Mouse (Mus musculus) forebrain, embryonic 15.5 days (tissue): ENCODE measurements at regions not wholly inside any gene's neighbourhood (a gene's known extent, or its start where the extent isn't known, plus 50 kb on each side); places are given as distances from the start of the nearest gene placed in this dataset.

Experiments used
- ATAC-seq: fragments of 200-750 bp; cut with Nextera tagmentation; replicated peaks from 2 replicates; pipeline ENCODE4 v1.8.0; 2017; ENCODE audit warnings: mild to moderate bottlenecking, moderate TSS enrichment, moderate library complexity
- H3K27ac ChIP-seq: fragments of 300-500 bp; sonication (generic); replicated peaks from 2 replicates; pipeline ENCODE4 v1.5.1; 2015; ENCODE audit warnings: mild to moderate bottlenecking, inconsistent platforms
- H3K27me3 ChIP-seq: fragments of 300-500 bp; sonication (generic); 2 replicates; pipeline ENCODE4 v1.6.1; 2015; ENCODE audit warnings: inconsistent platforms
- H3K36me3 ChIP-seq: fragments of 300-500 bp; sonication (generic); 2 replicates; pipeline ENCODE4 v1.6.1; 2015; ENCODE audit warnings: mild to moderate bottlenecking, inconsistent platforms
- H3K4me1 ChIP-seq: fragments of 300-500 bp; sonication (generic); 2 replicates; pipeline ENCODE4 v1.6.1; 2015; ENCODE audit warnings: inconsistent platforms
- H3K4me2 ChIP-seq: fragments of 300-500 bp; sonication (generic); replicated peaks from 2 replicates; pipeline ENCODE4 v1.6.1; 2015; ENCODE audit warnings: mild to moderate bottlenecking, inconsistent platforms
- H3K4me3 ChIP-seq: fragments of 300-500 bp; sonication (generic); 2 replicates; pipeline ENCODE4 v1.5.1; 2015; ENCODE audit warnings: mild to moderate bottlenecking, inconsistent platforms
- H3K9ac ChIP-seq: fragments of 300-500 bp; sonication (generic); replicated peaks from 2 replicates; pipeline ENCODE4 v1.6.1; 2015; ENCODE audit warnings: mild to moderate bottlenecking, inconsistent platforms
- H3K9me3 ChIP-seq: fragments of 300-500 bp; sonication (generic); 2 replicates; pipeline ENCODE4 v1.6.1; 2016; ENCODE audit warnings: inconsistent platforms
- WGBS: fragments of 180-500 bp; shearing (Covaris S2); methylation state at CpG from one replicate; pipeline ENCODE4 v1.1.7; 2015; ENCODE audit warnings: mixed read lengths; 5-methylcytosine and 5-hydroxymethylcytosine counted together

GRCm38 (mm10) chr4:140355144-140355550 lies 108.6 kb upstream of the Igsf21 start:
- 0 out of 2 replicates have a peak overlapping the region, but pooled peaks have one; percentile 7 for H3K4me2 ChIP-seq
- no peaks in the 10 kb centered on the region for H3K36me3 ChIP-seq
- H3K27me3 ChIP-seq, result no peaks in the 10 kb centered on the region
- H3K27ac ChIP-seq, result peak overlapping the region; percentile 81
- peaks cover 26% of the 10 kb centered on the region for H3K4me1 ChIP-seq
- H3K9me3 ChIP-seq, result no peaks in the 10 kb centered on the region
- WGBS, result 18% methylated on average over 12 of the region's 12 CpGs
- H3K4me3 ChIP-seq, result no peak overlapping the region
- no peak overlapping the region for H3K9ac ChIP-seq
- peak; percentile 68 for ATAC-seq

- no peak overlapping the region for H3K27ac ChIP-seq
- H3K9me3 ChIP-seq, result no peaks in the 10 kb centered on the region
- no peak for ATAC-seq
These were observed 102.2 kb upstream of the Igsf21 start for GRCm38 (mm10) chr4:140348802-140349201.

DNA sequence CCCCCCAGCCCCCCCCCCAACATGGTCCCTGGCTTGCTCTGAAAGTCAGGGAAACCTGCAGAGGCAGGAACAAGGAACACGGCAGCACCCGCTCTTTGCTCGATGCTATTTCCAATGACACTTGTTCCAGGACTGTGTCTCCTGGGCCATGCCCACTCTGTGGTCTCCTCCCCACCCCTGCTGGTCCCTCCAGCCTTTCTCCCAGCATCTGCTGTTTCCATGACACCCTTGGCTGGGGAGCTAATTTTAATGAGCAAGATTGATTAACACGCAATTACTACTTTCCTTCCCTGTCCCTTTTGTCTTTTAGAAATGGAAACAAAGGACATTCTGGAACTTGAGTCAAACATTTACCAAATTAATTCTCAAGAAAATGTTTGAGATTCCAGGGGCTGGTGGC lies 83.6 kb upstream of the Igsf21 start:
- Histone ChIP-seq H3K4me1 (peaks cover 17% of the 10 kb centered on the region), H3K9ac (no peak overlapping the region), H3K36me3 (no peaks in the 10 kb centered on the region), H3K4me3 (no peak overlapping the region), H3K9me3 (no peaks in the 10 kb centered on the region), H3K27ac (peak overlapping the region; percentile 13; the same call in 1 of the 2 replicates), H3K27me3 (no peaks in the 10 kb centered on the region), H3K4me2 (no peak overlapping the region)
- WGBS, result 19% methylated on average over 4 of the region's 4 CpGs
- peak; percentile 79 for ATAC-seq

More at GRCm38 (mm10) chr4:140348802-140349201, 102.2 kb upstream of the Igsf21 start:
- no peaks in the 10 kb centered on the region for H3K36me3 ChIP-seq
- peaks cover 8% of the 10 kb centered on the region for H3K4me1 ChIP-seq
- H3K4me2 ChIP-seq, result no peak overlapping the region
- no peak overlapping the region for H3K4me3 ChIP-seq
- no peak overlapping the region for H3K9ac ChIP-seq
- WGBS, result 57% methylated on average over 4 of the region's 4 CpGs
- H3K27me3 ChIP-seq, result no peaks in the 10 kb centered on the region

DNA sequence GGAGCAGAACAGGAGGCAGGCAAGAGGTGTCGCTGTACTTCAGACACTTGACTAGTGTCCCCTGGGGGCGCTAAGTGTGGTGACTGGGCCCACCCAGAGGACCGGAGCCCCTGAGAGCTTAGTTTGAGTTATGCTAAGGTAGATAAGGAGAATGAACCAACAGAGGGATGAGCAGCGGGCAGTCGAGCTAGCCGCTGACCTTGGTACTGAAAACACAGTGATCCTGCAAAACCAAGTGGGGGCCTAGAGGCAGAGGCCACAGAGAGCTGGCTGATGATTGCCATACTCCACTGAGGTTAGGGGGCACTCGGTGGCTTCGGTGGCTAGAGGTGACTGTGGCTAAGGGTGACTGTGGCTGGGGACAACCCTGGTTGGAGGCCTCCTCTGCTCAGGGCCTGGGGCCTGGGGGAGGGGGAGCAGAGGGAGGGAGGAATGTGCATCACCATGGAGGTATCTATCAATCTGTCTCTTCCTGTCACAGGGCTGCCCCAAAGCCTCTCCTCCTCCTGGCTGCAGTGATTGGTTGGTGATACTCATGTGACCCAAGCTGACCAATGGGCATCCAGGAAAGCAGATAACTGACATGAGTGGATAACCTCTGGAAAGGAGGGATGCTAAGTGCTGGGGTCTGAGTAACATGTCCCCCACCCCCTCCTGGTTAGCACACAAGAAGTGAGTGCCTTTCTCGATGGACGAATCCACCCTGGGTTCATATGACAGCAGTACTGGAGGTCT lies 80.3 kb upstream of the Igsf21 start:
- Histone ChIP-seq H3K4me3 (no peak overlapping the region), H3K9me3 (no peaks in the 10 kb centered on the region; the same call in 1 of the 2 replicates), H3K9ac (no peak overlapping the region), H3K36me3 (no peaks in the 10 kb centered on the region), H3K4me1 (peaks cover 14% of the 10 kb centered on the region), H3K4me2 (no peak overlapping the region), H3K27ac (no peak overlapping the region), H3K27me3 (no peaks in the 10 kb centered on the region)
- 36% methylated on average over 10 of the region's 10 CpGs for WGBS
- no peak for ATAC-seq

DNA sequence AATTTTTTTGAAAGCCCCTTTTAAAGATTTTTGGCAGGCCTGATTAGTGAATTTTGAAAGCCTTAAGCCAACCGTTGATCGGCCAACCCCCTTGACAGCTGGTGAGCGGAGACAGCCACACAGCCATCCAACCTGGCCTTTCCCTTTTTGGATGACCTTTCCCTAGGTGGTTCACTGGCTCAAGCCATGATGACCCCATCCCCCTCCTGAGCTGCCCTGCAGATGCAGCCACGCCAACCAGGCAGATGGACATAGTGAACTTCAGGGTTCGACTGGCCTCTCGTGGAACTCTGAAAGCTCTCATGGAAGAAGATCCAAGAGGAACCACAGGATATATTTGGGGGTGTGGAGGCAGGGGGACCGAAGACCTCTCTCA lies 79.1 kb upstream of the Igsf21 start:
- WGBS, result 80% methylated on average over 7 of the region's 7 CpGs
- ATAC-seq, result no peak
- H3K9ac ChIP-seq, result no peak overlapping the region

DNA sequence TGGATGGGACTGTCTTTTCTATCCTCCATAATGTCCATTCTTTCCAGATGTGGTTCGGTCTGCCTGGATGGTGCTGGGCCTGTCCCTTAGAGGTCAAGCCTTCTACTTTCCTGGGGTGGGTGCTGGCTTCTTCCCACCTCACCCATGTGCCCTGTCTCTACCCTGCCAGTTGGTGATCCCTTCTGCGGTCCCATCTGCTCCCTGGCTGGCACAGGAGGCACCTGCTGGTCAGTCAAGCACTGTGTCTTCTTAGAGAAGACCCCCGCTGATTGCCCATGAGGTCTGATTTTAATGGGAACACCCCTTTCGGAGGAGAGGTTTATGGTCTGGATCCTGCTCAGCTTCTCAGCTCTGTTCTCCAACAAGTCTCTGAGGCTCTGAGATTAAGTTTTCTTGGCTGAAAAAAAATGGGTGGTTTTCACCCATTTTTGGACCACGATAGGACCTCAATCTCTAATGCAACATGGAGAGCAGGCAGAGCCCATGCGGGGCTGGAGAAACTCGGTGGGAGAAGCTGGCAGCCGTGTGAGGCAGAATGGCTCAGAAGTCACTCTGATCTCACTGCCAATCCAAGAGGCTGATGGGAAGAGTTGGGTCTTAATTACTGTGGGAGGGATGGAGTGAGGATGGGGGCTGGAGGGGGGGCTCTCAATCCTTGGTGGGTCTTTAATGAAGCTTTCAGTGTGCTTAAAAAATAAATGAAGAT lies 78.5 kb upstream of the Igsf21 start:
- H3K9me3 ChIP-seq, result no peaks in the 10 kb centered on the region; the same call in 1 of the 2 replicates
- no peak overlapping the region for H3K9ac ChIP-seq
- 73% methylated on average over 8 of the region's 8 CpGs for WGBS
- no peak overlapping the region for H3K4me2 ChIP-seq
- no peaks in the 10 kb centered on the region for H3K27me3 ChIP-seq
- H3K27ac ChIP-seq, result no peak overlapping the region
- ATAC-seq, result no peak
- peaks cover 5% of the 10 kb centered on the region for H3K4me1 ChIP-seq
- H3K36me3 ChIP-seq, result no peaks in the 10 kb centered on the region
- no peak overlapping the region for H3K4me3 ChIP-seq

More for the DNA sequence above, 79.1 kb upstream of the Igsf21 start:
- no peaks in the 10 kb centered on the region for H3K27me3 ChIP-seq
- no peaks in the 10 kb centered on the region; the same call in 1 of the 2 replicates for H3K9me3 ChIP-seq
- H3K4me1 ChIP-seq, result peaks cover 11% of the 10 kb centered on the region
- no peak overlapping the region; the same call in 1 of the 2 replicates for H3K27ac ChIP-seq
- no peaks in the 10 kb centered on the region for H3K36me3 ChIP-seq
- H3K4me2 ChIP-seq, result no peak overlapping the region
- H3K4me3 ChIP-seq, result no peak overlapping the region

DNA sequence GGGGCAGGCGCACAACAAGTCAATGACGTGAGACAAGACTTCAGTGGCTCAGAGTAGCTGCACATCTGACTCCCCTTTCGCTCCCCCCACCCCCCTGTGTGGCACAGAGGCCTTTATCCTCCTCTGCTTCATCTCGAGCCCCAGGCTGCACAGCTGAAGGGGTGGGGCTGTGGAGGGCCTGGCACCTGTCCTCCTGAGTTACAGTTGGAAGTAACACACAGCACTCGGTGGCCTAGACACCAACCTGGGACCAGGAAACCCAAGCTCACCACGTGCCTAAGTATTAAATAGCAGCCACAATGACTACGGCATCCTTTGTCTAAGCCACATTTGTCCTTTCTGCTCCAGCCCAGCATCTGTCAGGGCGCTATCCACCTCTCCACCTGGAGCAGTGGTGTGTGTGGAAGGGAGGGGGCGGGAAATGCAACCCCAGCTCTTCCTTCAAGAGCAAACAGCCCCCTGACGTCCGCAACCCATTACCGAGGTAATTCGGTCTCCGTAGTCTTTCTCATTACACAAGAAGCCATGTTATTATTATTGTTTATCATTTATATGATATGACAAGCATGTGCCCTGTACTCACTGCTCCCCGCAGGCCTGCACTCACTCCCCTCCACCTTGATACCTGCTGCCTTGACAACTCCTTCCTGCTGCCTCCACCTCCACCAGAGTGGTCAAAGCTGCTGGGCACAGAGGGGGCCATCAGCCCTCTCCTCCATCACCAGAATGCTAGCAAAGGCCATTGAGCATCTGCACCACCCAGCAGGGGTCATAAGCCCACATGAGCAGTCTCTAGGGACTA lies 73.7 kb upstream of the Igsf21 start:
- no peak overlapping the region for H3K4me3 ChIP-seq
- WGBS, result 75% methylated on average over 15 of the region's 15 CpGs
- no peak overlapping the region for H3K9ac ChIP-seq
- H3K9me3 ChIP-seq, result no peaks in the 10 kb centered on the region; the same call in 1 of the 2 replicates
- no peak for ATAC-seq
- H3K4me2 ChIP-seq, result no peak overlapping the region
- H3K27me3 ChIP-seq, result no peaks in the 10 kb centered on the region
- H3K27ac ChIP-seq, result no peak overlapping the region
- H3K36me3 ChIP-seq, result no peaks in the 10 kb centered on the region
- no peaks in the 10 kb centered on the region for H3K4me1 ChIP-seq

- ATAC-seq, result no peak
- no peaks in the 10 kb centered on the region for H3K36me3 ChIP-seq
- H3K9ac ChIP-seq, result no peak overlapping the region
- 12% methylated on average over 16 of the region's 16 CpGs for WGBS
- no peaks in the 10 kb centered on the region for H3K27me3 ChIP-seq
- H3K27ac ChIP-seq, result no peak overlapping the region
- H3K9me3 ChIP-seq, result no peaks in the 10 kb centered on the region
- H3K4me1 ChIP-seq, result peaks cover 4% of the 10 kb centered on the region; the same call in 1 of the 2 replicates
- H3K4me3 ChIP-seq, result no peak overlapping the region
- no peak overlapping the region for H3K4me2 ChIP-seq
These were observed 66.1 kb upstream of the Igsf21 start for GRCm38 (mm10) chr4:140312635-140313034.

GRCm38 (mm10) chr4:140307481-140307880 lies 60.9 kb upstream of the Igsf21 start:
- Histone ChIP-seq H3K27me3 (no peaks in the 10 kb centered on the region), H3K4me3 (no peak overlapping the region), H3K36me3 (no peaks in the 10 kb centered on the region), H3K27ac (no peak overlapping the region), H3K4me2 (no peak overlapping the region), H3K9ac (no peak overlapping the region), H3K9me3 (no peaks in the 10 kb centered on the region), H3K4me1 (peaks cover 4% of the 10 kb centered on the region; the same call in 1 of the 2 replicates)
- no peak for ATAC-seq
- 24% methylated on average over 8 of the region's 8 CpGs for WGBS

DNA sequence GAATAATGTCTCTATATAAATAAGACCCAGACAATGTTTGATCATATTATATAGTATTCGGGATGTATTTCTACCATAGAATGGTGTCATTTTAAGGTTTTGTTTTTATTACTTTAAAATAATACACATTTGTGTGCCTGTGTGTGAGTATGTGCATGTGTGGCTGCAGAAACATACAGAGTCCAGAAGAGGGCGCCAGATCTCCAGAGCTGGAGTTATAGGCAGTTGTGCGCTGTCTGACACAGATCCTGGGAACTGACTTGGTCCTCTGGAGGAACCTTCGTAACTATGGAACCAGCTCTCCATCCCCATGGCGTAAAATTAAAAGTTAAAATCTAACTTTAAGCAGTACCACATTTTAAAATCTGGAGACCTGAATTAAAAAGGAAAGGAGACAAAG lies 58.4 kb upstream of the Igsf21 start:
- Histone ChIP-seq H3K27ac (no peak overlapping the region), H3K9ac (no peak overlapping the region), H3K9me3 (no peaks in the 10 kb centered on the region), H3K36me3 (no peaks in the 10 kb centered on the region), H3K27me3 (no peaks in the 10 kb centered on the region), H3K4me1 (peaks cover 8% of the 10 kb centered on the region; the same call in 1 of the 2 replicates), H3K4me3 (no peak overlapping the region), H3K4me2 (no peak overlapping the region)
- 80% methylated on average over 5 of the region's 5 CpGs for WGBS
- no peak for ATAC-seq

DNA sequence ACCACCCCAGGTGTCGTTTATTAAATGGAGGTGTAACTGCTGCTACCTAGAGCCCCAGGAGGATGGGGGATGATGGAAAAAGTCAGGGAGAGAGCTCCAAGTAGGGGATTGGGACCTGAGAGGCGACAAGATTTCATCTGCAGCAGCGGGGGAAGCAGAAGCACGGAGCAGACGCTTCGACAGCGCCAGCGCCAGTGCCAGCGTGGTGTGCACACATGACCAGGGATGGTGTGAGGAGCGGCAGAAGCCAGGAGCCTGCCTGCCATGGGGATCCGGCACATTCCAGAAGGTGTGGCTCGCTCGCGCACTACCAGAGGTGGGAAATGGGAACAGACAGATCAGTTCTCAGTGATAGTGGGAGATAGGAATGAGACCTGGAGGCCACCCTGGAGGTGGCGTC lies 55.1 kb upstream of the Igsf21 start:
- Histone ChIP-seq H3K4me2 (no peak overlapping the region), H3K27ac (no peak overlapping the region), H3K27me3 (no peaks in the 10 kb centered on the region), H3K36me3 (no peaks in the 10 kb centered on the region), H3K9me3 (no peaks in the 10 kb centered on the region), H3K4me3 (no peak overlapping the region), H3K4me1 (peaks cover 13% of the 10 kb centered on the region), H3K9ac (no peak overlapping the region)
- no peak for ATAC-seq
- WGBS, result 71% methylated on average over 15 of the region's 15 CpGs
